Mouse (Mus musculus) erythroblast, embryonic 14.5 days (primary cell): Measurements from ENCODE around the gene Hnrnpf.

Experiments
- GATA1 ChIP-seq: IDR thresholded peaks from 2 replicates; pipeline ENCODE4 v1.6.1; 2012; ENCODE audit warnings: low read length, inconsistent platforms, mixed read lengths
- TAL1 ChIP-seq: IDR thresholded peaks from 3 replicates; pipeline ENCODE4 v1.6.1; 2012; ENCODE audit warnings: low read length, inconsistent platforms, mixed read lengths

DNA sequence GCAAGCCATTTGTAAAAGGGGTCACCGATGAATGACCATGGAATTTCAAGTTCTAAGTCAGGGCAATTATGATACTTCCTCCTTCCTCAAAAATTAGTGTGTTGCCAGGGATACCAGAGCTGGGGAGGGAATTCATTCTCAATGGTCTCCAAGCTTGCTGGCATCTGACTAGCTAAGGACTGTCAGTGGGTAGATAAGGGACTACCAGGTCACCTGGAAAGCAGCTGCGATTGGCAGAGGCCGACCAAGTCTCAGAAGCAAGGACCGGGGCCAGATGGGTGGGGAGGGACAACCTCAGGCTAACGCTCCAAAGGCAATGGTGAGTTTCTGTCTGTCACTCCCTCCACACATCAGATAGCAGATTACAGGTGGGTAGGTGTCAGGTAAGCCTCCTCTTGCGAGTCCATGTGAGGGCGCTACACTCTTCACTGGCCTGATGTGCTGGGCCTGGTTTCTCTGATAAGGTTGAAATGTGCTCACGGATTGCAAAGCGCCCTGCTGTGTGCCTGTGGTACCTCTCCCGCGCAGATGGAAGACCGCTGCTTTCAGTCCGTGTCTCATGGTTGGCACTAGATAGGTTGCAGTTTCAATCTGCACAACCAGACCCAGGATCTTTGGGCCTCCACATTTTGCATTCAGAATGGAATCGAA is 56.9 kb downstream of the Hnrnpf start:
- TF ChIP-seq TAL1 = no peak
- TF ChIP-seq GATA1 = no peak
